Mouse (Mus musculus) heart, embryonic 14.5 days (tissue): ENCODE data around the gene Ank3. TPM values are rescaled to one million over a fixed set of nuclear protein-coding genes. Genes with fewer than 3 reads are reported as not detected.
A peak's percentile ranks its signal among the peaks of the same experiment; 100 is the strongest.

Source experiments
- ATAC-seq: fragments of 200-750 bp; cut with Nextera tagmentation; 2 replicates; pipeline ENCODE4 v1.8.0; 2017; ENCODE audit warnings: low read depth, moderate TSS enrichment; ENCODE audit not compliant: insufficient number of reproducible peaks, insufficient read depth, low FRiP score
- H3K27ac ChIP-seq, 2 experiments: fragments of 200-500 bp in 1 of 2; fragments of 300-500 bp in 1 of 2; sonication (generic) in 1 of 2; replicated peaks in 1 of 2; 2 replicates each; pipeline ENCODE4 v1.5.1; 2012 to 2014; ENCODE audit warnings: low read depth in 2 of 2, low read length in 2 of 2, control low read depth in 1 of 2, mild to moderate bottlenecking in 1 of 2, mixed read lengths in 1 of 2; ENCODE audit not compliant: control insufficient read depth in 1 of 2, insufficient read depth in 1 of 2
- H3K27me3 ChIP-seq: fragments of 300-500 bp; sonication (generic); 2 replicates; pipeline ENCODE4 v1.6.1; 2014; ENCODE audit warnings: mild to moderate bottlenecking, low read length, control low read depth; ENCODE audit not compliant: control insufficient read depth, insufficient read depth
- H3K36me3 ChIP-seq: fragments of 300-500 bp; sonication (generic); 2 replicates; pipeline ENCODE4 v1.6.1; 2014; ENCODE audit warnings: mild to moderate bottlenecking, control low read depth, low read length, mixed read lengths; ENCODE audit not compliant: control insufficient read depth, insufficient read depth
- H3K4me1 ChIP-seq, 2 experiments: fragments of 200-500 bp in 1 of 2; fragments of 300-500 bp in 1 of 2; sonication (generic) in 1 of 2; 2 replicates each; pipeline ENCODE4 v1.6.1; 2012 to 2014; ENCODE audit warnings: low read length in 2 of 2, control low read depth in 1 of 2, mixed read lengths in 1 of 2; ENCODE audit not compliant: control insufficient read depth in 2 of 2, insufficient read depth in 2 of 2
- H3K4me2 ChIP-seq: fragments of 300-500 bp; sonication (generic); 2 replicates; pipeline ENCODE4 v1.6.1; 2014; ENCODE audit warnings: mild to moderate bottlenecking, low read length
- H3K4me3 ChIP-seq, 2 experiments: fragments of 200-500 bp in 1 of 2; fragments of 300-500 bp in 1 of 2; sonication (generic) in 1 of 2; 2 replicates each; pipeline ENCODE4 v1.5.1; 2012 to 2014; ENCODE audit warnings: low read length in 2 of 2, mild to moderate bottlenecking in 2 of 2, control low read depth in 1 of 2, low read depth in 1 of 2, moderate library complexity in 1 of 2; ENCODE audit not compliant: control insufficient read depth in 1 of 2, insufficient read depth in 1 of 2
- H3K9ac ChIP-seq: fragments of 300-500 bp; sonication (generic); 2 replicates; pipeline ENCODE4 v1.6.1; 2014; ENCODE audit warnings: mild to moderate bottlenecking, low read length
- H3K9me3 ChIP-seq: fragments of 300-500 bp; sonication (generic); 2 replicates; pipeline ENCODE4 v1.6.1; 2016; ENCODE audit warnings: low read length, control low read depth; ENCODE audit not compliant: control insufficient read depth
- WGBS: fragments of 180-500 bp; shearing (Covaris S2); extraction: QIAGEN DNeasy Blood & Tissue Kit; methylation state at CpG from one replicate; pipeline ENCODE4 v1.1.7; 2014; 5-methylcytosine and 5-hydroxymethylcytosine counted together
- polyA plus RNA-seq: library from polyadenylated mRNA; unstranded; fragments of >200 nt; fragmentation: Nextera tagmentation; extraction: Ambion mirVana; gene quantifications from 2 replicates; pipeline ENCODE4 v1.2.1, GENCODE M21; 2014

Ank3 gene
- polyA plus RNA-seq, 1 experiment from 2014 or later = 43.2 TPM

DNA sequence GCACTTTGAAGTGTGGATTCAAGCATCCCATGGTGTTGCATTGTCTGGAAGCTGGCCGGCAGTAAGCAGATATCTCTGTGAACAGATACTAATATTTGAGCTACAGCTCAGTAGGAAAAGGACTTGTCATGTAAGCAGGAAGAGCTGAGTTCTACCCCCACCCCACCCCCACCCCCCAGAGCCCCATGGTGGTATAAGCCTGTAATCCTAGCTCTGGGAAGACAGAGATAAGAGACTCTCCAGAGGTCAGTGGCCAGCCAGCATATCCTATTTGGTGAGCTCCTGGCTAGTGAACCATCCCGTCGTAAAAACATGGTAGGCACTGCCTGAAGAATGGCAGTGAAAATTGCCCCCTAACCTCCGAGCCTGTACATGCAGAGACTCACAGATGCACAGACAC, 152.3 kb downstream of the Ank3 start:
- H3K4me3 ChIP-seq = no peak overlapping the region
- no peaks in the 10 kb centered on the region for H3K9me3 ChIP-seq
- 0 out of 2 replicates have a peak, but pooled peaks cover 4% of the 10 kb centered on the region for H3K36me3 ChIP-seq
- peak overlapping the region; percentile 14 to 20; a peak in 1 of 4 replicates for H3K27ac ChIP-seq
- 20% methylated on average over 4 of the region's 4 CpGs for WGBS
- H3K27me3 ChIP-seq = no peaks in the 10 kb centered on the region
- H3K4me1 ChIP-seq = peaks cover 3 to 12% of the 10 kb centered on the region in 2 experiments
- no peak overlapping the region for H3K9ac ChIP-seq
- 0 out of 2 replicates have a peak overlapping the region, but pooled peaks have one; percentile 0 for H3K4me2 ChIP-seq
- ATAC-seq = 0 out of 2 replicates have a peak, but pooled peaks have one; percentile 47

DNA sequence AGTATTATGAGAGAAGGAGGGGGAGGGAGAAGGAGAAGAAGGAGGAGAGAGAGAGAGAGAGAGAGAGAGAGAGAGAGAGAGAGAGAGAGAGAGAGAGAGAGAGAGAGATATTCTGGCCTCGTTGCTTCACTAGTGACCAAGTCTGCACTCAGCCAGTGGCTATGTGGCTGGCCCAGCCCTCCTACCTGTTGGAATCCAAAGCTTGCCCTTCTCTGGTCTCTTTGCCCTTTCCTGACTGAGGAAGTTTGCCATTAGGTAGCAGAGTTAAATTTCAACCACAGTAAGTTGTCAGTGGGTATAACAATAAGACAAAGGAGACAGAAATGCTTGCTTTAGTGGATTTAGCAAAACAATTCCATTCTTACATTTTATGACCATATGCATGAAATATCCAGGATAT, 154.5 kb downstream of the Ank3 start:
- no peak for ATAC-seq
- Histone ChIP-seq H3K9ac (no peak overlapping the region), H3K4me2 (no peak overlapping the region), H3K27ac (no peak overlapping the region), H3K36me3 (0 out of 2 replicates have a peak, but pooled peaks cover 4% of the 10 kb centered on the region), H3K4me1 (peaks cover 3 to 11% of the 10 kb centered on the region in 2 experiments), H3K4me3 (no peak overlapping the region), H3K27me3 (no peaks in the 10 kb centered on the region), H3K9me3 (no peaks in the 10 kb centered on the region)
- WGBS = 15% methylated on average over 1 of the region's 1 CpGs

DNA sequence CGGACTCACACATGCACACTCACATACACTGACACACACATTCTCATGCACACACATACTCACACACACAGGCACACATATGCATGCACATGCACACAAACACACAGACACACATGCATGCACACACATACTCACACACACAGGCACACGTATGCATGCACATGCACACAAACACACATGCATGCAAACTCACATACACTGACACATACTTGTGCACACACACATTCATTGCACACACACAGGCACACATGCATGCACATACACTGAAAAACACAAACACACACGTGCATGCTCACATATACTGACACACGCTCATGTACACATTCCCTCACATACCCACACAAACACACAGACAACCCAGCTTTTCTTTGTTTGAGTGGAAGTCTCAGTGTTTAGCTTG, 157.0 kb downstream of the Ank3 start:
- H3K4me1 ChIP-seq = peaks cover under 1 to 8% of the 10 kb centered on the region in 2 experiments
- H3K9me3 ChIP-seq = no peaks in the 10 kb centered on the region
- 91% methylated on average over 4 of the region's 4 CpGs for WGBS
- no peak overlapping the region for H3K4me3 ChIP-seq
- no peak for ATAC-seq
- H3K27me3 ChIP-seq = no peaks in the 10 kb centered on the region
- no peak overlapping the region for H3K9ac ChIP-seq
- H3K27ac ChIP-seq = no peak overlapping the region
- H3K36me3 ChIP-seq = no peaks in the 10 kb centered on the region
- no peak overlapping the region for H3K4me2 ChIP-seq

DNA sequence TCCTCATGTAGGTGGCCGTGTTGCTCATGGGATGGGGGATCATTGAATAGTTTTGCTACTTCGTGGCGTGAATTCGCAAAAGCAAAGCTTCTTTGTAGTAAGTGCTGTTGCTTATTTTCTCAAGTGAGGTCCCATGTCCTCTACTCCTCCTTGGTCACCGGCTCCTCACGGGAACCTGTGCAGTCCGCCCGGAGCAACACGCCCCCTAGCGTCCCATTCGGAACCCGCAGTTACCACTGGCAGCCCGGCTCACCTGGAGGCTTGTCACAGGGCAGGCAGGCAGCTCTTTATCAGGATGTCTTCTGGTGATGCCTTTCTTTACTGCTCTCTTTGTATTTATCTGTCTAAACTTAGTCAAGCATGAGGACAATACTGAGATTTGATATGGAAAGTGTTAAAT, 157.7 kb downstream of the Ank3 start:
- Histone ChIP-seq H3K4me1 (peaks cover 0 to 1% of the 10 kb centered on the region in 2 experiments; a peak in 1 of 4 replicates), H3K4me3 (no peak overlapping the region), H3K4me2 (no peak overlapping the region; the same call in 1 of the 2 replicates), H3K27me3 (no peaks in the 10 kb centered on the region), H3K36me3 (no peaks in the 10 kb centered on the region), H3K27ac (no peak overlapping the region), H3K9ac (no peak overlapping the region), H3K9me3 (no peaks in the 10 kb centered on the region)
- no peak for ATAC-seq
- WGBS = 17% methylated on average over 13 of the region's 13 CpGs

DNA sequence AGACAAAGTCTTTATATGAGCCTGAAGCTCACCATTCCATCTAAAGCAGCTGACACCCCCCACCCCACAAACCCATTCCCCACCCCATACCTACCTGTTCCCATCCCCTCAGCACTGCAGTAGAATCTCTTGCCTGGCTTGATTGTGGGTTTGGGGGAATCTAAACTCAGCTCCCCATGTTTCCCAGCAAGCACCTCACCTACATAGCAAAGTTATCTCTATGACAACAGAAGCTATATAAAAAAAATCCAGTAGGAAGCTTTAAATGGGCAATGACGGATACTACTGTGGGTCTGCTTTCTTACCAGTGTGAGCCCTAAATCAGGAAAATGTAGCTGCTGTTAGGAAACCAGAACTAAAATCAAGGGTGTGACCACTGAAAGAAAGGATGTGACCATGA, 161.7 kb downstream of the Ank3 start:
- Histone ChIP-seq H3K4me3 (no peak overlapping the region), H3K36me3 (no peaks in the 10 kb centered on the region), H3K4me2 (no peak overlapping the region), H3K27me3 (no peaks in the 10 kb centered on the region), H3K9ac (no peak overlapping the region), H3K9me3 (no peaks in the 10 kb centered on the region), H3K4me1 (peaks cover 4 to 17% of the 10 kb centered on the region in 2 experiments), H3K27ac (no peak overlapping the region)
- ATAC-seq = no peak
- 66% methylated on average over 1 of the region's 1 CpGs for WGBS

DNA sequence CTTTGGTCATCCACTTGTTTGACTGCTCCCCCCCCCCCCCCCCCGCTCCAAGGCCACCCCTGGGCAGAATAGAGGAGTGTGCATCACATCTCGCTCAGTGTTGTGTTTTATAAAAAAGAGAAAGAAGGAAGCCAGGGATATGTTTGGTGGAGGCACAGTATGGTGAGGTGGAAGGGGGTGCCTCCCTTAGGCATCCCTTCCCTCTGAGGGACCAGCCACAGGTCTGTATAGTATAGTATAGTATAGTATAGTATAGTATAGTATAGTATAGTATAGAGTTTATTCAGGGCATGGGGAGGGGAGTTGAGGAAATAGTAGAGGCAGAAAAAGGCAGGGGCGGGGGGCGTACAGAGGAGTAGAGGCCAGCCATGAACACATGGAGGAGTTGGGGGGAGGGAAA, 164.4 kb downstream of the Ank3 start:
- no peaks in the 10 kb centered on the region for H3K36me3 ChIP-seq
- H3K9ac ChIP-seq = no peak overlapping the region
- H3K27me3 ChIP-seq = no peaks in the 10 kb centered on the region
- H3K4me3 ChIP-seq = no peak overlapping the region
- peaks cover 8 to 23% of the 10 kb centered on the region in 2 experiments for H3K4me1 ChIP-seq
- H3K9me3 ChIP-seq = no peaks in the 10 kb centered on the region
- ATAC-seq = peak; percentile 15; the same call in 1 of the 2 replicates
- WGBS = 95% methylated on average over 3 of the region's 4 CpGs
- no peak overlapping the region for H3K4me2 ChIP-seq
- H3K27ac ChIP-seq = no peak overlapping the region

DNA sequence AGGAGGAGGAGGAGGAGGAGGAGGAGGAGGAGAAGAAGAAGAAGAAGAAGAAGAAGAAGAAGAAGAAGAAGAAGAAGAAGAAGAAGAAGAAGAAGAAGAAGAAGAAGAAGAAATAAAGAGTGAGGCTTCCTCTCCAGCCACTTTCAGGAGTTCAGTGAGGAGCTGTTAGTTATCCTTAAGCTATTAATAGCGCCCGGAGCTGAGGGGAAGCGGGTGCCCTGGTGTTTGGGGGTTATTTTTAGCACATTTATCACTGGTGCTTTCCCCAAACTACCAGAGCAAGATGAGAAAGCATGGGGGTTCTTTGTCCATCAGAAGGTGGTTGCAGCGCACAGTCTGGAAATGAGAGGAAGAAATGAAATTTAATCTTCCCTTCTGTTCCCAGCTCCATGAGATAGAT, 166.5 kb downstream of the Ank3 start:
- Histone ChIP-seq H3K4me1 (peaks cover 8 to 39% of the 10 kb centered on the region in 2 experiments), H3K36me3 (no peaks in the 10 kb centered on the region), H3K9ac (peak overlapping the region; percentile 3; the same call in 1 of the 2 replicates), H3K4me2 (peak overlapping the region; percentile 54), H3K9me3 (no peaks in the 10 kb centered on the region), H3K27me3 (no peaks in the 10 kb centered on the region), H3K4me3 (no peak overlapping the region), H3K27ac (peak overlapping the region; percentile 78 to 91)
- no peak for ATAC-seq
- WGBS = 12% methylated on average over 4 of the region's 4 CpGs

DNA sequence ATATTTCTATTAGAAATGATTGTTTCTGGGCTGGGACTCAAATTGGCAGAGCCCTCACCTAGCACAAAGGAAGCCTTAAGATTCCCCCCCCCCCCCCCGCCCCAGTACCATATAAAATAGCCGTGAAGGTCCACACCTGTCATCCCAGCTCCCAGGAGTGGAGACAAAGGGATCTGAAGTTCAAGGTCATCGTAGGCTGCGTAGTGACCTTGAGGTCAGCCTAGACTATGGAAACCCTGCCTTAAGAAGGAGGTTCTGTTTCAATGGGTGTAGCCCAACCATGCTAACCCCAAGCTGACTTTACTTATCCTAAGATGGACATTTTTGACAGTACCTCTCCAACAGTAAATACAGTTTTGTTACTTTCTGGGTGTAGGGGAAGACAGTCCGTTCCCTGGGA, 170.4 kb downstream of the Ank3 start:
- Histone ChIP-seq H3K36me3 (no peaks in the 10 kb centered on the region), H3K4me3 (no peak overlapping the region), H3K4me2 (no peak overlapping the region), H3K27ac (peak overlapping the region in 1 of 2 experiments; percentile 74; a peak in 1 of 4 replicates), H3K27me3 (no peaks in the 10 kb centered on the region), H3K9me3 (no peaks in the 10 kb centered on the region), H3K4me1 (peaks cover 31 to 66% of the 10 kb centered on the region in 2 experiments), H3K9ac (no peak overlapping the region)
- WGBS = 68% methylated on average over 5 of the region's 5 CpGs
- no peak for ATAC-seq
